Mouse (Mus musculus): ENCODE data around the gene Lrp3. TPM values are rescaled to one million over a fixed set of nuclear protein-coding genes. Genes with fewer than 3 reads are reported as not detected.

Lrp3 gene
- polyA plus RNA-seq, 1 experiment from 2014 or later: 9.0 TPM

DNA sequence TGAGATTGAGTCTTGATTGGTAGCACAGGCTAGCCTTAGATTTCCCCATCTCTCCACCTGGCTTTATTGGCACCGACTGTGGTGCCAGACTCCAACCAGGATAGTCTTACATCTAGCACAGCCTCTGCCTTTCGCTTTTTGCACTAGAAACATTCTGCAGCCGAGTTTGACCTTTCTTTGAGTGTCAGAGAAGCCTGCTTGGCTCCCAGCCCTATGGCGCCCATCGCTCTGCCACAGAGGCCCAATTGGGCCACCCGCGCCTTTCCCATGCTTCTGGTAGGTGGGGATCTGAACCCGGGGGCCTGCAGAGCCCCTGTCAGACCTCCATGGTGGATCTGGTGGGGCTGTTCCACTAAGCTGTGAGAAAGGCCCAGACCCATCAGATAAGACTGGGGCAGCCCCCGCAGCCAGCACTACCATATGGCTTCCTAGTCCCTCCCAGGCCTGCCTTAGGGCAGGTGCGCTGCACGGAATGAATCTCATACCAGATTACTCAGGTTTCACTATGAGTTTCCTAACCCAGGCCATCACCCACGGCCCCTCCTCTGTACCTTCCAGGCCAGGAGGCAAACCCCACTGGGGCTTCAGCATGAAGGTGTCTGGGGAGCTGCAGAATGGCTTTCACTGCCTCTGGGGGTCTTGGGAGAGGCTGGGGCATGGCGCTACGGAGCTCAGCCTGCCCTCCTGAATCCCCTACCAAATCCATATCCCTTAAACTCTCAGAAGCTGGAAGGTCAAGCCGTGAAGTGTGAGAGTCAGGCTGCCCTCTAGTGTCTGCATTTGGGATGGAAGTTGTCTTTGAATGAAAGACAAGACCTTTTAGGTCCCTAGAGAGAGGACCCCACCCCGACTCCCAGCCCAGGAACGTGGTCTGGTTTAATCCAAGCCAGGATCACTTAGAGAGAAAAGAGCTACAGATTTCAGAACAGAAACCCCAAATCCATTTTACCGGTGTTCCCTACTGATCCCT is 38.6 kb downstream of the Lrp3 start:
- no peak overlapping the region for H3K4me3 ChIP-seq (ENCODE audit: low read depth, low read length)
- H3K36me3 ChIP-seq (ENCODE audit: control insufficient read depth, insufficient read depth, low read length): no peaks in the 10 kb centered on the region
- H3K27me3 ChIP-seq (ENCODE audit: control insufficient read depth, insufficient read depth, low read length): no peaks in the 10 kb centered on the region
- H3K9ac ChIP-seq (replicated peaks; ENCODE audit: low read depth, low read length): no peak overlapping the region
- no peaks in the 10 kb centered on the region for H3K4me1 ChIP-seq (ENCODE audit: control insufficient read depth, insufficient read depth, low read length)
- no peak overlapping the region for H3K4me2 ChIP-seq (replicated peaks; ENCODE audit: low read depth, low read length)
- ATAC-seq (ENCODE audit: insufficient number of reproducible peaks, insufficient read depth, low FRiP score, low read depth): no peak
- no peaks in the 10 kb centered on the region for H3K9me3 ChIP-seq (ENCODE audit: control insufficient read depth, low read depth, low read length)
- H3K27ac ChIP-seq (ENCODE audit: low read length): no peak overlapping the region
- WGBS: 52% methylated on average over 18 of the region's 18 CpGs

- WGBS: 78% methylated on average over 4 of the region's 4 CpGs
- Histone ChIP-seq H3K9me3 (ENCODE audit: control insufficient read depth, low read depth, low read length) (no peaks in the 10 kb centered on the region), H3K4me1 (ENCODE audit: control insufficient read depth, insufficient read depth, low read length) (no peaks in the 10 kb centered on the region), H3K9ac (replicated peaks; ENCODE audit: low read depth, low read length) (no peak overlapping the region), H3K4me3 (ENCODE audit: low read depth, low read length) (no peak overlapping the region), H3K27ac (ENCODE audit: low read length) (no peak overlapping the region), H3K36me3 (ENCODE audit: control insufficient read depth, insufficient read depth, low read length) (no peaks in the 10 kb centered on the region), H3K4me2 (replicated peaks; ENCODE audit: low read depth, low read length) (no peak overlapping the region), H3K27me3 (ENCODE audit: control insufficient read depth, insufficient read depth, low read length) (no peaks in the 10 kb centered on the region)
- no peak for ATAC-seq (ENCODE audit: insufficient number of reproducible peaks, insufficient read depth, low FRiP score, low read depth)
Observed at GRCm38 (mm10) chr7:35175533-35175932, 39.8 kb downstream of the Lrp3 start.

DNA sequence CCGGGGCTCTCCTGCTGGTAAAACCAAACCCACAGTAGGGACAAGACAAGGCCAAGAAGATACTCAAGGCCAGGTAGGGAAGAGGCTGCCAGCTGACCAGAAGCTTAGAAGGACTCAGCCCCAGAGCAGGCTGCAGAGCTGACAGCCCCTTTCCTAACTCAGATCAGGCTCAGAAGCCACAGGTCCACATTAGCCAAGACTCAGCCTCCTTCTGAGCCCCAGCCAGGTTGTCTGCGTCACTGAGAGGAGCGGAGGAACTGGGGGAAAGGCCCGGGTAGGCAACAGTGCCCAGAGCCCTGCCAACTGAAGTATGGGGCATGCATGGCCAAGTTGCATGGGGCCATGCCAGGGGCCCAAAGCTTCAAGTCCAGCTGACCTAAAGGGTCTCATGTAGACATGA is 42.8 kb downstream of the Lrp3 start:
- WGBS: 66% methylated on average over 4 of the region's 4 CpGs
- Histone ChIP-seq H3K4me2 (replicated peaks; ENCODE audit: low read depth, low read length) (no peak overlapping the region), H3K9me3 (ENCODE audit: control insufficient read depth, low read depth, low read length) (no peaks in the 10 kb centered on the region), H3K4me1 (ENCODE audit: control insufficient read depth, insufficient read depth, low read length) (no peaks in the 10 kb centered on the region), H3K4me3 (ENCODE audit: low read depth, low read length) (no peak overlapping the region), H3K9ac (replicated peaks; ENCODE audit: low read depth, low read length) (no peak overlapping the region), H3K27ac (ENCODE audit: low read length) (no peak overlapping the region), H3K27me3 (ENCODE audit: control insufficient read depth, insufficient read depth, low read length) (no peaks in the 10 kb centered on the region), H3K36me3 (ENCODE audit: control insufficient read depth, insufficient read depth, low read length) (no peaks in the 10 kb centered on the region)
- no peak for ATAC-seq (ENCODE audit: insufficient number of reproducible peaks, insufficient read depth, low FRiP score, low read depth)

GRCm38 (mm10) chr7:35171867-35172382 is 43.4 kb downstream of the Lrp3 start:
- Histone ChIP-seq H3K36me3 (ENCODE audit: control insufficient read depth, insufficient read depth, low read length) (no peaks in the 10 kb centered on the region), H3K27ac (ENCODE audit: low read length) (no peak overlapping the region), H3K9ac (replicated peaks; ENCODE audit: low read depth, low read length) (no peak overlapping the region), H3K4me2 (replicated peaks; ENCODE audit: low read depth, low read length) (no peak overlapping the region; the same call in 1 of the 2 replicates), H3K4me1 (ENCODE audit: control insufficient read depth, insufficient read depth, low read length) (no peaks in the 10 kb centered on the region), H3K27me3 (ENCODE audit: control insufficient read depth, insufficient read depth, low read length) (no peaks in the 10 kb centered on the region), H3K4me3 (ENCODE audit: low read depth, low read length) (no peak overlapping the region), H3K9me3 (ENCODE audit: control insufficient read depth, low read depth, low read length) (no peaks in the 10 kb centered on the region)
- WGBS: 2% methylated on average over 15 of the region's 16 CpGs
- ATAC-seq (ENCODE audit: insufficient number of reproducible peaks, insufficient read depth, low FRiP score, low read depth): peak; percentile 59; the same call in 1 of the 2 replicates

- no peaks in the 10 kb centered on the region for H3K4me1 ChIP-seq (ENCODE audit: control insufficient read depth, insufficient read depth, low read length)
- no peak overlapping the region for H3K9ac ChIP-seq (replicated peaks; ENCODE audit: low read depth, low read length)
- H3K4me3 ChIP-seq (ENCODE audit: low read depth, low read length): no peak overlapping the region
- WGBS: 10% methylated on average over 6 of the region's 6 CpGs
- H3K27ac ChIP-seq (ENCODE audit: low read length): no peak overlapping the region
- H3K27me3 ChIP-seq (ENCODE audit: control insufficient read depth, insufficient read depth, low read length): no peaks in the 10 kb centered on the region
- H3K36me3 ChIP-seq (ENCODE audit: control insufficient read depth, insufficient read depth, low read length): no peaks in the 10 kb centered on the region
- no peak overlapping the region for H3K4me2 ChIP-seq (replicated peaks; ENCODE audit: low read depth, low read length)
- no peaks in the 10 kb centered on the region for H3K9me3 ChIP-seq (ENCODE audit: control insufficient read depth, low read depth, low read length)
- ATAC-seq (ENCODE audit: insufficient number of reproducible peaks, insufficient read depth, low FRiP score, low read depth): 0 out of 2 replicates have a peak, but pooled peaks have one; percentile 10
Observed at GRCm38 (mm10) chr7:35169341-35169740, 46.0 kb downstream of the Lrp3 start.

- no peak overlapping the region for H3K4me3 ChIP-seq (ENCODE audit: low read depth, low read length)
- H3K27me3 ChIP-seq (ENCODE audit: control insufficient read depth, insufficient read depth, low read length): no peaks in the 10 kb centered on the region
- no peak overlapping the region for H3K4me2 ChIP-seq (replicated peaks; ENCODE audit: low read depth, low read length)
- no peaks in the 10 kb centered on the region for H3K36me3 ChIP-seq (ENCODE audit: control insufficient read depth, insufficient read depth, low read length)
- H3K27ac ChIP-seq (ENCODE audit: low read length): no peak overlapping the region
- no peaks in the 10 kb centered on the region for H3K9me3 ChIP-seq (ENCODE audit: control insufficient read depth, low read depth, low read length)
- H3K9ac ChIP-seq (replicated peaks; ENCODE audit: low read depth, low read length): no peak overlapping the region
- H3K4me1 ChIP-seq (ENCODE audit: control insufficient read depth, insufficient read depth, low read length): no peaks in the 10 kb centered on the region
- no peak for ATAC-seq (ENCODE audit: insufficient number of reproducible peaks, insufficient read depth, low FRiP score, low read depth)
- 65% methylated on average over 2 of the region's 2 CpGs for WGBS
Observed at GRCm38 (mm10) chr7:35167925-35168324, 47.4 kb downstream of the Lrp3 start.

DNA sequence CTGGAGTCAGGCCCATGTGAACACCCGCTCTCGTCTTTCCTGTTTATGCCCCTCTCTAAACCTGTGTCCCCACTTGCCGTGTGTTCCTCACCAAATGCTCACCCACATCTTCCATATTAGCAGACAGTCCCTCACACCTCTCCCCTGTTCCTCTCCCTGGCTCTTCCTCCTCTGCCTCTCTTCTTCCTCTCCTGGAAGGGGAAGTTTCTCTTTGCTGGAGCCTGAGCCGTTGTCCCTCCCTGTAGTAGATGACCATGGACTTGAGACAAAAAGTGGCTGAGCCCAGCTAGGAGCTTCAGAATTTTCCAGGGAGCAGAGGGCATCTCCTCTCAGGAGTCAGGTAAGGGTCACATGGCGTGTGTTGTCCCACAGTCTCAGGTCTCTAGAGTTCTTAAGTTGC is 48.3 kb downstream of the Lrp3 start:
- Histone ChIP-seq H3K4me3 (ENCODE audit: low read depth, low read length) (no peak overlapping the region), H3K9me3 (ENCODE audit: control insufficient read depth, low read depth, low read length) (no peaks in the 10 kb centered on the region), H3K27ac (ENCODE audit: low read length) (no peak overlapping the region), H3K4me2 (replicated peaks; ENCODE audit: low read depth, low read length) (no peak overlapping the region), H3K9ac (replicated peaks; ENCODE audit: low read depth, low read length) (no peak overlapping the region), H3K4me1 (ENCODE audit: control insufficient read depth, insufficient read depth, low read length) (no peaks in the 10 kb centered on the region), H3K36me3 (ENCODE audit: control insufficient read depth, insufficient read depth, low read length) (no peaks in the 10 kb centered on the region), H3K27me3 (ENCODE audit: control insufficient read depth, insufficient read depth, low read length) (no peaks in the 10 kb centered on the region)
- 74% methylated on average over 5 of the region's 5 CpGs for WGBS
- ATAC-seq (ENCODE audit: insufficient number of reproducible peaks, insufficient read depth, low FRiP score, low read depth): no peak

- ATAC-seq (ENCODE audit: insufficient number of reproducible peaks, insufficient read depth, low FRiP score, low read depth): no peak
- 79% methylated on average over 6 of the region's 6 CpGs for WGBS
- Histone ChIP-seq H3K36me3 (ENCODE audit: control insufficient read depth, insufficient read depth, low read length) (no peaks in the 10 kb centered on the region), H3K9me3 (ENCODE audit: control insufficient read depth, low read depth, low read length) (no peaks in the 10 kb centered on the region), H3K27ac (ENCODE audit: low read length) (no peak overlapping the region), H3K9ac (replicated peaks; ENCODE audit: low read depth, low read length) (no peak overlapping the region), H3K4me1 (ENCODE audit: control insufficient read depth, insufficient read depth, low read length) (no peaks in the 10 kb centered on the region), H3K4me3 (ENCODE audit: low read depth, low read length) (no peak overlapping the region), H3K27me3 (ENCODE audit: control insufficient read depth, insufficient read depth, low read length) (no peaks in the 10 kb centered on the region), H3K4me2 (replicated peaks; ENCODE audit: low read depth, low read length) (no peak overlapping the region)
Observed at GRCm38 (mm10) chr7:35164131-35164530, 51.2 kb downstream of the Lrp3 start.
